Mouse (Mus musculus) hematopoietic stem cell, adult 5-6 weeks (primary cell): ENCODE results near the gene Scai. TPM values are rescaled to one million over a fixed set of nuclear protein-coding genes. Genes with fewer than 3 reads are reported as not detected.

ENCODE experiments used
- ATAC-seq, 2 experiments: fragments of 125-278 bp in 1 of 2; replicated peaks in 1 of 2; 2 replicates each; pipeline ENCODE4 v1.8.0; 2016 to 2017; ENCODE audit warnings: inconsistent platforms in 2 of 2, mild to moderate bottlenecking in 2 of 2, moderate number of reproducible peaks in 2 of 2, low read depth in 1 of 2, moderate TSS enrichment in 1 of 2; ENCODE audit not compliant: low FRiP score in 2 of 2, poor library complexity in 2 of 2, severe bottlenecking in 2 of 2, insufficient read depth in 1 of 2, low TSS enrichment in 1 of 2
- total RNA-seq: library from RNA; stranded (forward); fragments of 172-1452, 232-1000 nt; gene quantifications from 2 replicates; pipeline ENCODE4 v1.2.3, GENCODE M21; 2017

Scai gene
- total RNA-seq, 1 experiment from 2014 or later, result 17.8 TPM

DNA sequence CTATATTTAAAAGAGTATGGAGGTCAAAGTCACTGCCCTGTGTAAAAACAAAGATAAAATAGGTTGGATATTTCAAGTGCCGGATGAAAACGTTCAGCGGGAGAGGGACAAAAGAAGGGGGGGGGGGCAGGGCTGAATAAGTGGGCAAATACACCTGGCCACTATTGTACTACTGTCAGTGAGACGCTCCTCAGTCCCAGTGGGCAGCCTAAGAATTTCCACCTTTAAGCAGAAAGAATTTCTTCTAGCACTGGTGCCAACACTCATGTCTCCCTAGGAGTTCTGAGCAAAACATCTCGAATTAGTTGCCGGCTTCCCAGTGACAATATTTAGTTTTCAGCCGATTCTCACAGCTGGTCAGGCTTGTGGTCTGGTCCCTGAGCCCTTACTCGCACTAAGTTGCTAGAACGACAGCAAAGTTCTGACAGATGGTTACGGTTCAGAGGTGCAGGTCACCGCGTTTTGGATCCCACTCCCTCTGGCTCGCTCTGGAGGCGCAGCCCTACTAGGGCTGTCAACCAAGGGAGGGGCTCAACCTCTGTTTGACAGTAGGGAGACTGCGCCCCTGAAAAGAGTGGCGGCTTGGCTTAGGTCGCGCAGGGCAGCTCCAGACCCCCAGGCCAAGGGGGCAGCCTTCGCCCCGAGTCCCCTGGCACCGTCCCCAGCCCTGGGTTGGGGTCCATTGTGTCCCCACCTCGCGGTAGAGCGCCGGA is 125.7 kb downstream of the Scai start:
- ATAC-seq, result peak; percentile 44 to 60

DNA sequence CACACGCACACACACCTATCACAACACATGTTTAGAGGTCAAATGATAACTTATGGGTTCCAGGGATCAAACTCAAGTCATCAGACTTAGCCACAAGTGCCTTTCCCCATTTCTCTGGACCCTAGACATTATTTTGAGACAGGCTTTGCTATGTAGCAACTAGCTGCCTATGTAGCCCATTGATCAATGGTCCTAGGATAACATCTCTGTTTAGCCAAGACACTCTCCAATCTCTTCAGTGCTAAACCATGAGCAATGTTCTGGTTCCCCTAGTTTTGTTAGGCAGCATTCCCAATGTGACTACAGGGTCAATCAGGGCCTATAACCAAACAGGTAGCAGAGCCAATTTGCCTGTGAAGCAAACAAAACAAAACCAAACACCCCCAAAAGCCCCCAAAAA is 142.0 kb downstream of the Scai start:
- no peak for ATAC-seq

DNA sequence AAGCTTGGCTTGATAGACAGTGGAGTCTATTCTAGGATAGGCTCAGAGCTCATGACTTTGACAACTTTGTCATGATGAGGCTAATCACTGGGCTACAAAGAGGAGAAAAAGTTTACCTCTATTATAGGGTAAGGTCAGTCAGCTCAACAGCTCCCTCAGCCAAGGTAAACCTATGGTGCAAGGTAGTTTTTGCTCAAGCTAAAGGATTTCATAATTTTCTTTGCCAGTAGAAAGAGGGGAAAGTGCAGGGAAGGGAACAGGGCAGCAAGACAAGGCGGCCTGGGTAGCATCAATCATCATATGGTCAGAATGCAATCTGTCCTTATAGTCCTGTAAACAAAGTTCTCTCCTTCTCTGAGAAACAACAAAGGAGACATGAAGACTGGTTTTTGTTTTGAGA is 150.3 kb downstream of the Scai start:
- ATAC-seq, result no peak

DNA sequence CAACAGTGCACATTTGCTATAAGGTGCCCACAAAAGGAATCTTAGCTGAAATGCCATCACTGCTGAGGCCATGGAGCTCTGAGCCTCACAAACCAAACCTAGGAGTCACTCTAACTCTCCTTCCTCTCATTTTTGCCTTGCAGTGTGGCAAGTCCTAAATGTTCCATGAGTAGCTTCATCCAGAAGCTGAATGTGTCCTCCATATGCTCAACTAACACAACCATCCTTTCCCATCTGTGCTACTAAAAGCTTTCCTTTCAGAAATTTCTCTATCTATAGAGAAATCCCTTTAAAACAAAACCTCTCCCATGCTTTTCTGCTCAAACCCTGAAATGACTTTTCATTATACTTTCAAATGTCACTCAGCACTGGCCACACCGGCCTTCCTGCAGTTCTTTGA is 158.9 kb downstream of the Scai start:
- ATAC-seq, result no peak

DNA sequence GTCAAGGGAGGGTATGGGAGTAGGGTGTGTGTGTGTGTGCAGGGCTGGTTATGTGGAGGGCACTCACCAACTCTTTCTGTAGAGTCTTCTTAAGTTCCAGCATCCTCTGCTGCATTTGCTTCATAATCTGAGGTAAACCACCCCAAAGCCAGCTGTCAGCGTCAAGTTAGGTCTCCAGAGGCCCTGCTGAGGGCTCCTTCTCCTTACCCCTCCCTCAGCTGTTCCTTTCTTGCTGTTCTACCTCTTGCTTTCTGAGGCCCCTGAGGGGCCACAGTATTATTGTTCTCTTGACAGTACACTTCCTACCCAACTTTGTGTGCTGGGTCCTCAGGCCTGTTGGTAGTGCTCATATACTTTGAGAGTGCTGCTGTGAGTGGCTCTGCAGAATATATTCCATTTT is 170.5 kb downstream of the Scai start:
- no peak for ATAC-seq

DNA sequence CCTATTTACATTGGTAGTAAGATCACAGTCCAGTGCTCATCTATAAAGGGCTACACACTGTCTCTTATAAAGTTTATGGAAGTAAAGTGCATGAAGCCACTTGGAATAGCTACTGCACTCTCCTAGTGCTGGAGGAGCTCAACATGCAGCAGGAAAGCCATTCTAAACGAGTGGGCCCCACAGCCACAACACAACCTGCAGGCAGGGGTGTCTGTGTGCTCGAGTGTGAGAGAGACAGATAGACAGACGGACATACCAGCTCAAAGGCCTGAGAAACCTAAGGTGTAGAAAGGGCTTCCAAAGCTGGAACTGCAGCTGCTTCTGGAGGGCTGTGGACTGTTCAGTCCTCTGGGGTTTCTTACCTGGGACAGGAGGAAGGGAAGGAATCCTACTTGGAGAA is 174.0 kb downstream of the Scai start:
- ATAC-seq, result no peak

Other genes with a start within 250 kb of the Scai start
- 0.44 and 0.65 TPM in 2 replicates for gene Wdr38, start 193.3 kb downstream of the Scai start, total RNA-seq
- gene Arpc5l, start 185.4 kb downstream of the Scai start, total RNA-seq, result 61.2 and 64.3 TPM in 2 replicates
- gene Rpl35, start 185.1 kb downstream of the Scai start, total RNA-seq, result 1,207 and 1,504 TPM in 2 replicates
- 27.3 and 33.0 TPM in 2 replicates for gene Golga1, start 125.2 kb downstream of the Scai start, total RNA-seq
- gene Ppp6c, start 35.7 kb upstream of the Scai start, total RNA-seq, result 50.3 and 66.5 TPM in 2 replicates